Mouse (Mus musculus): ENCODE measurements around the gene Crispld2.

- 0 out of 2 replicates have a peak, but pooled peaks have one; percentile 34 for TF ChIP-seq CTCF (IDR thresholded peaks at IDR 0.05; ENCODE audit: borderline replicate concordance, control insufficient read depth, extremely low read depth, insufficient read depth, low read length, poor library complexity)
- peak; percentile 50; the same call in 1 of the 2 replicates for TF ChIP-seq POLR2A (IDR thresholded peaks at IDR 0.05; ENCODE audit: control insufficient read depth, extremely low read depth, insufficient read depth, low read length, poor library complexity)
These were observed at the start of gene Crispld2 for GRCm38 (mm10) chr8:119992249-119992648.
